Mouse (Mus musculus): ENCODE measurements around the gene Mybbp1a.

DNA sequence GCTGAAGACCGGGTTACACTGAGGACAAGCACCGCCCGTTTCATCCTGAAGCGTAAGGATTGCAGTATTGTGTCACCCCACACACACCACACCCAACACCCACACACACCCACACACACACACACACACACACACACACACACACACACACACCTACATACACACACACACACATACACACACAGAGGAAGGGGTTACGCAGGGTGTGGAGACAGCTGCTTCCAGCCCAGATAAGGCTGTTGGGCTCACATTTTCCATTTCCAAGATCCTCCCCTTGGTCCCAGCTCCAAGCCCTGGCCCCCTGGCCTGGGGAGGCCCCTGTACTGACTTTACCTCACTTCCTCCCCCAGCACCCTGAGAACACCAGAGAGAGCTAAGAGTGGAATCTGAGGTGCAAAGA is 24.5 kb upstream of the Mybbp1a start:
- TF ChIP-seq POLR2A (IDR thresholded peaks at IDR 0.05; ENCODE audit: extremely low read depth, insufficient read depth, low read length) (no peak), CTCF (IDR thresholded peaks at IDR 0.05; ENCODE audit: extremely low read depth, insufficient read depth, low read length) (no peak)
